Mouse (Mus musculus): ENCODE data around the gene Pqlc2.

DNA sequence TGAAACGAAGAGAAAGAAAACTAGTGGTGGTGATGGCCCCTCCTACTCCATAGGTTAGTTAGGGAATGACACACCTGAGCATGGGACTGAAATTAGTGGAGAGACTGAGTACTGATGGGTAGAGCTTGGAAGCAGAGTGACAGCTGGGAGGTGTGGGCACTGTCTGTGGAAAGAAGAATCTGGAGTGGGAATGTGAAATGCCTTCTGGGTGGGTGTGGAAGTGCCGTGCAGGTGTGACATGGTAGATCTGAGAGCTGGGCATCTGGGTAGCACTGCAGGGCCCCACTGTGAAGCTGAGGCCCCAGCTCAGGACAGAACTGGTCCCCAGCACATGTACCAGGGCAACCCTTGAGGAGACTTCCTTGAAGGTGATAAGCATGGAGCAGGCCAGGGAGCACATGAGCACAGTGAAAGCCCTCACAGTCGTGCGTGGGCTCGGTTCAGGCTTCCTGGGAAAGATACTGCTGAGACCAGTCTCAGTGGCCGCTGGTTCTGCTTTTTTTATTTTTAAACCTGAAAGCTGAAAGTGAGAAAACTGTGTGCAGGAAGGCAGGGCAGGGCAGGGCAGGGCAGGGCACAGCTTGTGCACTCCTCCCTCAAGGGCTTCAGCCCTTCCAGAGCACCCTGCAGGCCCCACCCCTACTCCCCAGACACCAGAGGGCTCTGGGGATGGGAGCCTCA, 51.7 kb downstream of the Pqlc2 start:
- no peak for TF ChIP-seq CTCF (IDR thresholded peaks at IDR 0.05; ENCODE audit: low read depth, low read length)
- TF ChIP-seq EP300 (IDR thresholded peaks at IDR 0.05; ENCODE audit: insufficient read depth, low read depth, low read length) = no peak
